Mouse (Mus musculus) G1E (cell line): Measurements from ENCODE around the gene Setx.

ENCODE experiments used
- CTCF ChIP-seq: IDR thresholded peaks from 2 replicates; pipeline ENCODE4 v1.5.1; 2012; ENCODE audit warnings: low read depth, low read length, inconsistent platforms, mixed read lengths
- GATA1 ChIP-seq: IDR thresholded peaks from 2 replicates; pipeline ENCODE4 v1.6.1; 2012; ENCODE audit warnings: borderline replicate concordance, low read length, inconsistent platforms, mixed read lengths
- POLR2AphosphoS5 ChIP-seq: IDR thresholded peaks from 2 replicates; pipeline ENCODE4 v1.6.1; 2012; ENCODE audit warnings: low read depth, low read length, inconsistent platforms; ENCODE audit not compliant: insufficient replicate concordance
- TAL1 ChIP-seq: conservative IDR thresholded peaks from 2 replicates; pipeline ENCODE4 v1.6.1; 2012; ENCODE audit warnings: low read depth, low read length, inconsistent platforms, mixed read lengths

- TF ChIP-seq CTCF: no peak
- no peak for TF ChIP-seq GATA1
- TF ChIP-seq TAL1: no peak
- no peak for TF ChIP-seq POLR2AphosphoS5
Measured at GRCm38 (mm10) chr2:29218831-29219230, 94.8 kb downstream of the Setx start.
